Mouse (Mus musculus): ENCODE results near the gene Pkig.

GRCm38 (mm10) chr2:163685287-163685686, 27.1 kb downstream of the Pkig start:
- TF ChIP-seq CTCF (IDR thresholded peaks at IDR 0.05; ENCODE audit: low read depth, low read length) = no peak
- TF ChIP-seq POLR2A (IDR thresholded peaks at IDR 0.05; ENCODE audit: extremely low read depth, insufficient read depth, low read length) = no peak
